Mouse (Mus musculus) mouse trophoblast stem cell (cell line): ENCODE measurements around the gene Gnb1l.
"Not testable (repeated sequence)": the region's sequence is repeated elsewhere in the genome, so short reads cannot be mapped to it uniquely, and the experiment has no call there.

Source experiments
- in situ Hi-C, 2 experiments: fragments of 300-500 bp; cut with MseI, MboI; formaldehyde crosslinking; loops; 2 replicates in 1 of 2; 3 replicates in 1 of 2; pipeline ENCODE4 v1.15.1; 2025

Gnb1l gene

GRCm38 (mm10) chr16:18482431-18482830 lies 16.1 kb upstream of the Gnb1l start:
- in situ Hi-C loops, result no loop called here

GRCm38 (mm10) chr16:18483839-18484238 lies 14.7 kb upstream of the Gnb1l start:
- in situ Hi-C loops, result no loop called here

DNA sequence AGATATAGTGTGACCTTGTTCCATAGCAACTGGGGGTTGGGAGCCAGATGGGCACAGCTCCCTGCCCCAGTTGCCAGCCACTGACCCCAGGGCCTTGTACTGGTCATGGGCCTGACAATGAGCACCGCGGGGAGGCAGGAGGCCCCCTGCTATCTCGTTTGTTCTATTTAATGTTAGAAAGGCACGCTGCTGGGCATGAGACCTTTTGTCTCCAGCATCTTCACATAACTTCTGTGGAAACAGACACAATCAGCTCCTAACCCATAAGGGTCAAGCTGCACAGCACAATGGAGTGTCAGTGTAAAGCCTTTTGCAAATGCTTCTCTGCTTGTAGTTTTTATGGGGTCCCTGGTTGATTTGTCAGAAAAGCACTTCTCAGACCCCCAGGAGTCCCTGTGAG lies 14.1 kb upstream of the Gnb1l start:
- in situ Hi-C loops, result no loop called here

- in situ Hi-C loops, result no loop called here
Observed at GRCm38 (mm10) chr16:18484794-18485435, 13.6 kb upstream of the Gnb1l start.

GRCm38 (mm10) chr16:18486126-18486525 lies 12.4 kb upstream of the Gnb1l start:
- in situ Hi-C loops, result no loop called here

- in situ Hi-C loops, result no loop called here
Observed at GRCm38 (mm10) chr16:18490281-18490680, 8.2 kb upstream of the Gnb1l start.

- in situ Hi-C loops, result no loop called here
Observed at GRCm38 (mm10) chr16:18490894-18491293, 7.6 kb upstream of the Gnb1l start.

GRCm38 (mm10) chr16:18497865-18498515 lies 523 bp upstream of the Gnb1l start:
- in situ Hi-C loops, result no loop called here

- in situ Hi-C loops, result no loop called here
Observed at GRCm38 (mm10) chr16:18498996-18499395, 483 bp downstream of the Gnb1l start.

- in situ Hi-C loops, result no loop called here
Observed at GRCm38 (mm10) chr16:18501531-18501930, 3.0 kb downstream of the Gnb1l start.

DNA sequence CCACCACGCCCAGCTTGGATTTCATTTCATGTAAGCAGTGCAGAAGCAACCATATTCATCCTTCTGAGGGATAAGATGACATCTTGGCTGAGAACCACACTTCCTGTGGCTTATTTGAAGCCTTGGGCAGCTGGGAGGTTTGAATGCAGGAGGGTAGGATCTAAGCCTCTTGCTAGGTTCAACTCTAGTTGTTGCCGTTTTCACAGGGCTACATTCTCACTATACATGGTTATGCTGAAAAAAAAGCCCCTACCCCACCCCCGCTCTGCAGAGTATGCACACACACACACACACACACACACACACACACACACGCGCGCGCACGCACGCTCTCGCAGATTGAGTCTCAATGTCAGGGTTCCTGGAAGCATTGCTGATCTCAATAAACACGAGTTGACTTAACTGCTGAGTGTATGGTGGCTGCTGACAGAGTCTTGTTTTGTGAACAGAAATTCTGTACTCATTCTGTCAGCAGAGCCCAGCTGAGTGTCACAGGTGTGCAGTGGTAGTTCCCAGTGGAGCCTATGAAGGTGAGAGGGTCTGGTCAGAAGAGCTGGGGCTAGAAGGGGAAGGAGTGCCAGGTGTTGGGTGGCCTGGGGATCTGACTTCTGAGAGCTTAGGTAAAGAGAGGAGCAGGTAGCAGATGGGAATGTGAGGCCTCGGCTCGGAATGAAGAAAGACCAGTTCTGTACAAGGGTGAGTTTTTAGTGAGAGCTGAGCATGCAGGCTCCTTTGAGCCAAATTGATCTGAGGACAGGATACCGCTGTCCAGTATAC lies 5.2 kb downstream of the Gnb1l start:
- in situ Hi-C loops, result no loop called here

DNA sequence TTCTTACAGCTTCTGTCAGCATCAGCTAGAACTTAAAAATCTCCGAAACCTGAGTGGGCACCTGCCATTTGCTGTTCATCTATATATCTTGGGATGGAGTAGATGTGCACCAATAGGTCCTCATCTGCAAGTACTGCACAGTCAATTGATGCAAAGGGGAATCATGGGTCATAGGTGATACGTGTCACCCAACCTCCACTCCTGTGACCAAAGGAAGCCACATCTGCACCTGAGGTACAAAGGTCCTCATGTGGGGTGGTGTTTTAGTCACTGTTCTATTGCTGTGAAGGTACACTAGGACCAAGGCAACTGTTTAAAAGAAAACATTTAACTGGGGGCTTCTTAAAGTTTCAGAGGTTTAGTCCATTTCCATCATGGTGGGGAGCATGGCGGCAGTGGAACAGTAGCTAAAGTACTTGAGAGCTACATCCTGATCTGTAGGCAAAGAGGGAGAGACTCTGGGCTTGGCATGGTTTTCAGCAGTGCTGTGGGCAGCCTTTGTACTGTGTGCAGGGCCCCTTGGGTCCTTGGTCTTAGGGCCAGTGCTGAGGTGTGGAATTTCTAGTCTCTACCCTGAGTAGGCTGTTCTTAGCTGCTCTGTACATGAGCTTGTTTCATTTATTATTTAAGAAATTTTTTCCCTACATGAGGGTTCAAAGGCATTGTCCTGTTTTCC lies 8.1 kb downstream of the Gnb1l start:
- in situ Hi-C loops, result no loop called here

DNA sequence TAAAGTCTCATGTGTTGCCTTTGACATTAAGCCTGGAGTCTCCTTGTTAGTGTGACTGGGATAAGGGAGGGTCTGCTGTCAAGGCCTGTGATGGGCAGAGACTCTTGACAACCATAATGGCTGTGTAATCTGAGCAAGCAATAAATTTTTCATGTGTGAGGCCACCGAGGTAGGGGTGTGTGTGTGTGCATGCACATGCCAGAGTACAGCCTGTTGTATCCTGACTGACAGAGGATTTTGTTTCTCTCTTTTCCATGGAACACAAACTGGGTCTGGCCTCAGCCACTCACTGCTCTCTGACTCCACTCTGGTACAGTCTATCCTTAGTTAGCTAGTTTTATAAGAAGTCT lies 8.7 kb downstream of the Gnb1l start:
- in situ Hi-C loops, result no loop called here

DNA sequence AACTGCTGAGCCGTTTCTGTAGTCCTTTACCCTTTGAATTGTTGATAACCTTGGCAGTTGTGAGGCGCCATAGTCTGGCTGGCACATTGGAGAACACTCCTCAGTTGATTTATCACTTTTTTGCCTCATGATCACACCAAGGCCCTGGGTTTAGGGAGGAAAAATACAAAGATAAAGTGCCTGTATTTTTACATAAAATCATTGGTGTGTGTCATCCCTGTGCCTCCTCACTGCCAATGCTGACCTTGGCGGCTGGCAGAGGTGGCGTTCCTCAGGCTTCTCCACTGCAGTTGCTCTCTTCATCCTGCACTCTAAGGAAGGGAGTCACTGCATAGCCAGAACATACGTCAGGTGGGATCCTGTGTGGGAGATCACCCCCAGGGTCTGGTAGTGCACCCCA lies 13.2 kb downstream of the Gnb1l start:
- in situ Hi-C loops, result no loop called here

GRCm38 (mm10) chr16:18513508-18513907 lies 15.0 kb downstream of the Gnb1l start:
- in situ Hi-C loops, result no loop called here

- in situ Hi-C loops, result no loop called here
Observed at GRCm38 (mm10) chr16:18518091-18518490, 19.6 kb downstream of the Gnb1l start.

DNA sequence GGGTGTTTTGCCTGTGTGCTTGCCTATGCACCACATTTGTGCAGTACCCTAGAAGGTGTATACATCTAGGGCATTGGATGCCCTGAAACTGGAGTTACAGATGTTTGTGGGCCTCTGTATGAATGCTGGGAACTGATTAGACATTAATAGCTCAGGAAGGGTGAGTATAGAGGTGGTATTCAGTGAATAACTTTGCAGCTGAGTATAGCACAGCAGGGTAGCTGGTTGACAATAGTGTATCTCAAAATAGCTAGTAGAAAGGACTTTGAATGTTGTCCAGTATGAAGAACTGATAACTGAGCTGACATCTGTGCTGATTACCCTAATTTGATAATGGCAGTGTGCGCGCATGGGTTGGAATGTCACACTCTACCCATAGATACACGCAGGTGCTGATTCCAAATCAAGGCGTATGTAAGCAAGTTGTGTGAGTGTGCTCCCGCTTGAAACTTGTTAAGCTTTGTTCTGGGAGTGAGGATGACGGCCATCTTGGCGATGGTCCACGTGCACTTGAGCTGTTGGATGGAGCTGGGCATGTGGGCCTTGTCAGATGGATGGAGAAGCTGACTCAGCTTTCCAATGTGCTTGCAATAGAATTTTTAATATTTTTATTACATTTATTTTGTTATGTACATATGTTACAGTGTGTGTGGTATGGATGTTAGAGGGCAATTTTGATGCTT lies 25.2 kb downstream of the Gnb1l start:
- in situ Hi-C loops, result no loop called here

DNA sequence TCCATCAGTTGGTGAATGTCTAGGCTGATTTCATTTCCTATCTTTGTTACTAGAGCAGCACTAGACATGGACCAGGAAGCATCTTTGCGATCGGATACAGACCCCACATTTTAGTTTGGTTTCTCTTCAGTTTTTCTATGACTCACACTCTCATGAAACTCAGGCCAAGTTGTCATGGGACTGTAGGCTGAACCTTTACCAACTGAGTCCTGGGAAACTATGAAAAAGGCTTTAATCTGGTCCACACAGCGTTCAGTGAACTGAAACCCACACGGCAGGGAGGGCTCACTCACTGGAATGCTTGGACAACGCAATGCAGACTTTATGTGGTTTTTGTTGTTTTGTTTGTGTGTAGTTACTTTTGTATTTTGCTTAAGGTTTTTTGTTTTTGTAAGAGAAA lies 30.1 kb downstream of the Gnb1l start:
- in situ Hi-C loops, result no loop called here

DNA sequence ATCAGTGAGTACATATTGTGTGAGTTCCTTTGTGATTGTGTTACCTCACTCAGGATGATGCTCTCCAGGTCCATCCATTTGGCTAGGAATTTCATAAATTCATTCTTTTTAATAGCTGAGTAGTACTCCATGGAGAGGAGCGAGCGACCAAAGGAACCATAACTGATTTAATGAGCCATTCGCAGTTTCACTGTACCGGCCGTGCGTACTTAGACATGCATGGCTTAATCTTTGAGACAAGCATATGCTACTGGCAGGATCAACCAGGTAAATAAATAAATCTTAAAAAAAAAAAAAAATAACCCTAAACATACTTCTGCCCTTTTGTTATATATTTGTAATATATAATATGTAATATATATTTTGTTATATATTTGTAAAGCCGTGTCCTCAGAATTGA lies 34.5 kb downstream of the Gnb1l start:
- in situ Hi-C loops, result not testable (repeated sequence)

DNA sequence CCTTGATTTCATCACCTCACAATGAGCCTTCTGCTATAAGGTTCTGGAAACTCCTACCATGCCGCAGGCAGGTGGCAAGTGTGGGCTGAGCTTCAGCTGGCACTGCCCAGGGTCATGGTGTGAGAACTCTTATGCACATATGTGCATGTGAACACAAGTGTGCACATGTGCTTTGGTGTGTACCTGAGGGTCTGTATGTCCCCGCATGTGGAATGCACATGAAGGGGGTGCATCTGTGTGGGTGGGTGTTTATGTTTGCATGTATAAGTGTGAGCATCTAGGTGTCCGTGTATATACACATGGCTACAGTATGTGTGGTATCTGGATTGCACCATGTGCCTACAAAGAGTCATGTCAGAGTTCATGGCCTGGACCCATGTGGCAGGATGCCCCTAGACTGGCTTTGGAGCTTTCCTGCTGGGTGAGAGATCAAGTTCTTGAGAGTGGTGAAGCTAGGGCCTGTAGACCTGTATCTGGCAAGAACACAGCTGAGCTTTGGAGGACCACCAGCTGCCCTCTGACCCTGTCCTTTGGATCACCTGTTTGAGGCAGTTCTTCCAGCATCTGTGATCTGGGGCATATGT lies 39.0 kb downstream of the Gnb1l start:
- in situ Hi-C loops, result no loop called here

GRCm38 (mm10) chr16:18539281-18539680 lies 40.8 kb downstream of the Gnb1l start:
- in situ Hi-C loops, result no loop called here
